Mouse (Mus musculus): Measurements from ENCODE around the gene Xrn2.

GRCm38 (mm10) chr2:147074399-147074798, 61.6 kb downstream of the Xrn2 start:
- TF ChIP-seq CTCF (IDR thresholded peaks at IDR 0.05; ENCODE audit: borderline replicate concordance, control insufficient read depth, extremely low read depth, insufficient read depth, low read length, poor library complexity), result no peak
- no peak for TF ChIP-seq POLR2A (IDR thresholded peaks at IDR 0.05; ENCODE audit: control insufficient read depth, extremely low read depth, insufficient read depth, low read length, poor library complexity)
